19 mouse cellular contexts compared by ENCODE assay signal in the genomic region with DNA sequence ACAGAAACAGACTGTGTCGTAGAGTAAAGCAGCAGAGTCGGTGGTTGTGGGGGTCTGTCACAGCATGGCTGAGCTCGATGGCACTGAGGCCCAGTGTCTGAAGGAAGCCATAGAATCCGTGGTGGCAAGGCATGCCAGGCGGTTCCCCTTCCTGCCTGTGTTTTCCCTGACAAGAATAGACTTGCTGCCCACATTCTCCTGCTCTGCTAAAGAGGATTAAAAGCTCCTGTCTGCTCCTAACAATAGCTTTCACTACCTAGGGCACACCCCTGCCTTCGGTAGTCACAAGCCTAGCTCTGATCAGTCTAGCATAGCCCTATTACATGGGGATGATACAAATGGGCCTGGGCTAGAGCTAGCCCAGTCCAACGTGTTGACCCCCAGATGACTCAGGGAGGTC. TPM values are rescaled to one million over a fixed set of nuclear protein-coding genes. Genes with fewer than 3 reads are reported as not detected.
DNase-seq lines count a peak whose midpoint lies in the region; ATAC-seq lines count a peak whose summit lies in the region.
"Had no signal": no experiment of that assay in that cellular context is flagged by ENCODE, and none has a peak within 500 bp of the region (broad histone marks: within the 10 kb centered on the region; RNA-seq: fewer than 3 reads in every experiment).

No protein-coding gene starts in this region.

- no peak overlapping the region for H3K4me2 ChIP-seq in heart, embryonic 13.5 days
- no peak overlapping the region for H3K4me2 ChIP-seq in embryonic facial prominence, embryonic 13.5 days
- H3K4me2 ChIP-seq in limb, embryonic 13.5 days (replicated peaks) = no peak overlapping the region
- H3K4me2 ChIP-seq: hindbrain, embryonic 14.5 days; kidney, embryonic 15.5 days; liver, embryonic 12.5 days; lung, embryonic 15.5 days had no signal

- WGBS in heart, embryonic 13.5 days = 57% methylated on average over 7 of the region's 7 CpGs
- 49% methylated on average over 7 of the region's 7 CpGs for WGBS in embryonic facial prominence, embryonic 13.5 days
- 72% methylated on average over 7 of the region's 7 CpGs for WGBS in limb, embryonic 13.5 days

- no peak for ATAC-seq in heart, embryonic 13.5 days (ENCODE audit: extremely low read depth, insufficient number of reproducible peaks, low FRiP score, low TSS enrichment)
- ATAC-seq in embryonic facial prominence, embryonic 13.5 days (ENCODE audit: insufficient number of reproducible peaks, insufficient read depth, low FRiP score, low TSS enrichment, low read depth) = peak; percentile 49
- no peak for ATAC-seq in limb, embryonic 13.5 days (ENCODE audit: low FRiP score, low read depth)
- ATAC-seq: forebrain, embryonic 14.5 days; intestine, embryonic 16.5 days; liver, embryonic 12.5 days had no signal

- peaks cover 39% of the 10 kb centered on the region for H3K4me1 ChIP-seq in heart, embryonic 13.5 days
- peaks cover 52% of the 10 kb centered on the region for H3K4me1 ChIP-seq in embryonic facial prominence, embryonic 13.5 days
- peaks cover 40% of the 10 kb centered on the region for H3K4me1 ChIP-seq in limb, embryonic 13.5 days

- peaks cover 21% of the 10 kb centered on the region for H3K27me3 ChIP-seq in heart, embryonic 13.5 days (replicated peaks)
- no peaks in the 10 kb centered on the region for H3K27me3 ChIP-seq in embryonic facial prominence, embryonic 13.5 days
- H3K27me3 ChIP-seq in limb, embryonic 13.5 days = peaks cover 7% of the 10 kb centered on the region; the same call in 1 of the 2 replicates

- H3K9ac ChIP-seq in heart, embryonic 13.5 days = no peak overlapping the region
- no peak overlapping the region for H3K9ac ChIP-seq in embryonic facial prominence, embryonic 13.5 days
- H3K9ac ChIP-seq in limb, embryonic 13.5 days = no peak overlapping the region
- H3K9ac ChIP-seq: hindbrain, embryonic 14.5 days; kidney, embryonic 15.5 days; liver, embryonic 12.5 days; lung, embryonic 15.5 days had no signal

- H3K9me3 ChIP-seq in heart, embryonic 13.5 days = no peaks in the 10 kb centered on the region
- no peaks in the 10 kb centered on the region for H3K9me3 ChIP-seq in embryonic facial prominence, embryonic 13.5 days
- no peaks in the 10 kb centered on the region for H3K9me3 ChIP-seq in limb, embryonic 13.5 days
- H3K9me3 ChIP-seq: kidney, embryonic 15.5 days; lung, embryonic 15.5 days had no signal

- intact Hi-C loops in heart, postnatal 14 days (cut with DNase I) = no loop called here

- H3K27ac ChIP-seq in heart, embryonic 13.5 days (replicated peaks) = 0 out of 2 replicates have a peak overlapping the region, but pooled peaks have one; percentile 1
- peak overlapping the region; percentile 52 for H3K27ac ChIP-seq in embryonic facial prominence, embryonic 13.5 days
- H3K27ac ChIP-seq in limb, embryonic 13.5 days = peak overlapping the region; percentile 10; the same call in 1 of the 2 replicates
- H3K27ac ChIP-seq: hindbrain, embryonic 14.5 days; kidney, embryonic 15.5 days; liver, embryonic 12.5 days; lung, embryonic 15.5 days; macrophage had no signal

- no peaks in the 10 kb centered on the region for H3K36me3 ChIP-seq in heart, embryonic 13.5 days
- H3K36me3 ChIP-seq in embryonic facial prominence, embryonic 13.5 days = no peaks in the 10 kb centered on the region
- H3K36me3 ChIP-seq in limb, embryonic 13.5 days = no peaks in the 10 kb centered on the region
- H3K36me3 ChIP-seq: kidney, embryonic 15.5 days; liver, embryonic 12.5 days; lung, embryonic 15.5 days had no signal

- no peak for DNase-seq in heart, postnatal 14 days
- peak; percentile 59 for DNase-seq in retina, adult 2 months (ENCODE audit: low read depth, low spot score)
- DNase-seq in retina, embryonic 14.5 days (ENCODE audit: low spot score) = no peak
- no peak for DNase-seq in layer of hippocampus, adult 9-11 months
- DNase-seq in cerebellum, adult 8-10 months = no peak
- DNase-seq: adrenal gland, postnatal 14 days; cerebellum, adult 2 months; thymus, adult 18-20 months had no signal

- no peak overlapping the region for H3K4me3 ChIP-seq in heart, embryonic 13.5 days
- H3K4me3 ChIP-seq in embryonic facial prominence, embryonic 13.5 days = no peak overlapping the region
- H3K4me3 ChIP-seq in limb, embryonic 13.5 days = no peak overlapping the region
- H3K4me3 ChIP-seq: kidney, embryonic 15.5 days; liver, embryonic 12.5 days; lung, embryonic 15.5 days had no signal

RNA-seq across cellular contexts. Expression of gene Sertad4, which starts 26.6 kb away (rescaled TPM):
- 13.7 and 14.2 TPM in 2 replicates for polyA plus RNA-seq in heart, embryonic 13.5 days (2015; fragmentation: Nextera tagmentation; extraction: Ambion mirVana)
- total RNA-seq in heart, postnatal 14 days (2021) = 1 to 10 TPM; 4.8 to 6.3 TPM
- polyA plus RNA-seq in embryonic facial prominence, embryonic 13.5 days (2015; fragmentation: Nextera tagmentation; extraction: Ambion mirVana) = 70.8 and 71.4 TPM in 2 replicates
- 65.4 and 75.3 TPM in 2 replicates for polyA plus RNA-seq in limb, embryonic 13.5 days (2015; fragmentation: Nextera tagmentation; extraction: Ambion mirVana)
- total RNA-seq: granulocyte monocyte progenitor cell, adult 5-6 weeks had no signal
- polyA plus RNA-seq: macrophage had no signal

RNA-seq across cellular contexts. Expression of gene Hhat, which starts 57.9 kb away (rescaled TPM):
- 6.3 and 6.4 TPM in 2 replicates for polyA plus RNA-seq in heart, embryonic 13.5 days (2015; fragmentation: Nextera tagmentation; extraction: Ambion mirVana)
- 1 to 10 TPM; 3.3 to 3.7 TPM for total RNA-seq in heart, postnatal 14 days (2021)
- polyA plus RNA-seq in embryonic facial prominence, embryonic 13.5 days (2015; fragmentation: Nextera tagmentation; extraction: Ambion mirVana) = 9.0 and 9.8 TPM in 2 replicates
- 10.3 and 10.6 TPM in 2 replicates for polyA plus RNA-seq in limb, embryonic 13.5 days (2015; fragmentation: Nextera tagmentation; extraction: Ambion mirVana)

Comparison
In these comparisons a context has a peak if more than half of its experiments do, and no peak if none do; other contexts are left out.
1. H3K27ac ChIP-seq: peak in every context shown above with its lines; median percentile 52 in embryonic facial prominence, embryonic 13.5 days; 10 in limb, embryonic 13.5 days; 1 in heart, embryonic 13.5 days.